Mouse (Mus musculus) G1E (cell line): ENCODE measurements around the gene Eif2d.

ENCODE experiments used
- CTCF ChIP-seq: IDR thresholded peaks from 2 replicates; pipeline ENCODE4 v1.5.1; 2012; ENCODE audit warnings: low read depth, low read length, inconsistent platforms, mixed read lengths
- GATA1 ChIP-seq: IDR thresholded peaks from 2 replicates; pipeline ENCODE4 v1.6.1; 2012; ENCODE audit warnings: borderline replicate concordance, low read length, inconsistent platforms, mixed read lengths
- GATA2 ChIP-seq: IDR thresholded peaks from 2 replicates; pipeline ENCODE4 v1.6.1; 2012; ENCODE audit warnings: low read depth, low read length, inconsistent platforms, borderline replicate concordance
- POLR2AphosphoS5 ChIP-seq: IDR thresholded peaks from 2 replicates; pipeline ENCODE4 v1.6.1; 2012; ENCODE audit warnings: low read depth, low read length, inconsistent platforms; ENCODE audit not compliant: insufficient replicate concordance

GRCm38 (mm10) chr1:131200588-131200987, 47.6 kb downstream of the Eif2d start:
- no peak for TF ChIP-seq POLR2AphosphoS5
- TF ChIP-seq CTCF = no peak
- TF ChIP-seq GATA1 = no peak
- TF ChIP-seq GATA2 = no peak
